Mouse (Mus musculus) effector memory CD4-positive, alpha-beta T cell, adult 7 months (primary cell): ENCODE measurements around the gene Pole3. TPM values are rescaled to one million over a fixed set of nuclear protein-coding genes. Genes with fewer than 3 reads are reported as not detected.

Experiments used
- polyA plus RNA-seq: library from polyadenylated mRNA; unstranded; fragments of 100-300 nt; shearing (Covaris generic); gene quantifications from one replicate; pipeline ENCODE4 v1.2.1, GENCODE M21; 2017

Pole3 gene
- polyA plus RNA-seq, result 13.1 TPM

GRCm38 (mm10) chr4:62524651-62525488 is at the start of gene Pole3, which contains the start of gene 4933430I17Rik:
TSS of gene Pole3 (minus strand) at chr4:62525068.
TSS of gene 4933430I17Rik (plus strand) at chr4:62525369.

DNA sequence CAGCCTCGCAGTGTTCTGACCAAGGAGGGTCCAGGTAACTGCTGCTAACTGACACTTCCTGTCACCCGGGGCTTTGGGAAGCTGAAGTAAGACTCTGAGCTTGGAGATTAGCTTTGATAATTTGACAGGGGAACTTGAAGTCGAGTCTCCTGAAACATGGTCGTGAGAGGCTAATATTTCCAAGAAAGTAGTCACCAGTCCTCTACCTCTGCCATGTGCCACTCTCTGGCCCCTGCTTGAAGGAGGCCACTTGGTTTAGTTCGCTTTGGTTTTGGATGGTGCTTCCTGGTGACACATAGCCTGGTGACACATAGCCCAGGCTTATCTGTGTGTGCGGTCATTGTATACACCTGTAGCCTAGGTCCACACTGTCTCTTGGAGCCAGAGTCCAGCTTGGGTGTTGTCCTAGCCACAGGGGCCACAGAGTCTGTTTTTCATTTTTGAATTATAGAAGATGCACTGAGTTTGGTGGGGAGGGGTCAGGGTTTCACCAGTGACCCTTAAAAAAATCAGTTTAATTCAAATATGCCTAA is 35.0 kb upstream of the Pole3 start, which contains the start of gene Rgs3:
Gene Rgs3 (plus strand): TSS at position 51 of the 533 bp plus-strand sequence.

GRCm38 (mm10) chr4:62519849-62520233 is 5.0 kb downstream of the Pole3 start, which contains the start of gene Alad:
TSS of gene Alad (minus strand) at chr4:62519918.

GRCm38 (mm10) chr4:62503374-62503970 is 21.4 kb downstream of the Pole3 start, which contains the start of gene Hdhd3:
TSS of gene Hdhd3 (minus strand) at chr4:62503467.

GRCm38 (mm10) chr4:62479937-62480708 is 44.7 kb downstream of the Pole3 start, which contains the start of gene Bspry:
TSS of gene Bspry (plus strand) at chr4:62480053.

Other genes with a start within 250 kb of the Pole3 start
- gene Fkbp15, start 164.5 kb downstream of the Pole3 start, polyA plus RNA-seq, result 43.9 TPM
- 17.0 TPM for gene Slc31a1, start 164.3 kb downstream of the Pole3 start, polyA plus RNA-seq
- 43.4 TPM for gene Cdc26, start 116.4 kb downstream of the Pole3 start, polyA plus RNA-seq
- gene Prpf4, start 116.3 kb downstream of the Pole3 start, polyA plus RNA-seq, result 25.6 TPM
- not detected for gene Rnf183, start 89.8 kb downstream of the Pole3 start, polyA plus RNA-seq
- 0.83 TPM for gene Wdr31, start 54.2 kb downstream of the Pole3 start, polyA plus RNA-seq
- gene Bspry, start 45.0 kb downstream of the Pole3 start, polyA plus RNA-seq, result 22.3 TPM
- gene Hdhd3, start 21.6 kb downstream of the Pole3 start, polyA plus RNA-seq, result not detected
- 26.2 TPM for gene Alad, start 5.2 kb downstream of the Pole3 start, polyA plus RNA-seq
- not detected for gene 4933430I17Rik, start 301 bp upstream of the Pole3 start, polyA plus RNA-seq
- gene Rgs3, start 34.8 kb upstream of the Pole3 start, polyA plus RNA-seq, result 65.8 TPM